Mouse (Mus musculus): ENCODE results near the gene Gm17018. TPM values are rescaled to one million over a fixed set of nuclear protein-coding genes. Genes with fewer than 3 reads are reported as not detected.

The Gm17018 gene
- polyA plus RNA-seq (2014; fragmentation: Nextera tagmentation; extraction: Ambion mirVana): 51.4 and 61.6 TPM in 2 replicates

- Histone ChIP-seq H3K4me1 (ENCODE audit: control insufficient read depth, insufficient read depth, low read length) (0 out of 2 replicates have a peak, but pooled peaks cover 3% of the 10 kb centered on the region), H3K4me3 (ENCODE audit: low read length) (peak within 1 kb of the TSS; percentile 69), H3K36me3 (ENCODE audit: control insufficient read depth, insufficient read depth, low read length) (peaks cover 8% of the 10 kb centered on the region; the same call in 1 of the 2 replicates), H3K27ac (ENCODE audit: low read depth, low read length) (peak within 1 kb of the TSS; percentile 75), H3K4me2 (replicated peaks; ENCODE audit: low read depth, low read length) (peak within 1 kb of the TSS; percentile 75), H3K9me3 (ENCODE audit: control insufficient read depth, low read length) (no peaks in the 10 kb centered on the region), H3K27me3 (ENCODE audit: control insufficient read depth, insufficient read depth, low read length) (no peaks in the 10 kb centered on the region), H3K9ac (ENCODE audit: low read depth, low read length) (peak within 1 kb of the TSS; percentile 73)
- ATAC-seq (ENCODE audit: low FRiP score, low TSS enrichment): peak; percentile 84
- under 1% methylated on average over 35 of the region's 35 CpGs for WGBS
These were observed at the start of gene Gm17018, which contains the start of gene Poll for GRCm38 (mm10) chr19:45560153-45560890. Gene Gm17018 (plus strand): TSS chr19:45560615. Gene Poll (minus strand): TSS chr19:45560531.

GRCm38 (mm10) chr19:45510680-45511079 is 49.7 kb upstream of the Gm17018 start:
- 82% methylated on average over 3 of the region's 3 CpGs for WGBS
- Histone ChIP-seq H3K4me2 (replicated peaks; ENCODE audit: low read depth, low read length) (no peak overlapping the region), H3K9ac (ENCODE audit: low read depth, low read length) (no peak overlapping the region), H3K4me1 (ENCODE audit: control insufficient read depth, insufficient read depth, low read length) (no peaks in the 10 kb centered on the region), H3K4me3 (ENCODE audit: low read length) (no peak overlapping the region), H3K27ac (ENCODE audit: low read depth, low read length) (no peak overlapping the region), H3K9me3 (ENCODE audit: control insufficient read depth, low read length) (no peaks in the 10 kb centered on the region), H3K27me3 (ENCODE audit: control insufficient read depth, insufficient read depth, low read length) (no peaks in the 10 kb centered on the region), H3K36me3 (ENCODE audit: control insufficient read depth, insufficient read depth, low read length) (peaks cover 24% of the 10 kb centered on the region)
- no peak for ATAC-seq (ENCODE audit: low FRiP score, low TSS enrichment)

DNA sequence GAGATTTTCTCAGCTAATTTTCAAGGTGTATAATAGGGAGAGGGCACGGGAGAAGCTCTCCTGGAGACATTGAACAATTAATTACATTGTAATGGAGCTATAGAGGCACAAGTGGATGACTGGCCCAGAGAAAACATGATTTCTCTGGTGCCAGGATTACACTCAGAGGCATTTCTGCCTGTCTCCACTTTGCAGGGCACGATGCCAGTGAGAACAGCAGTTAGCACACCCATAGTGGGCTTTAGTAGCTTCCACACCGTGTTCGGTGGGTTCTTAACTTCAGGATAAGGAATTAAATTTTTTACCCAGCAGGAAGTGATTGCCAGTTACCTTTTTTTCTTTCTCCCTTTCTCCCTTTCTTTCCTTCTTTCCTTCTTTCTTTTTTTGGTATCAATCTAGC is 49.0 kb upstream of the Gm17018 start:
- peaks cover 31% of the 10 kb centered on the region for H3K36me3 ChIP-seq (ENCODE audit: control insufficient read depth, insufficient read depth, low read length)
- ATAC-seq (ENCODE audit: low FRiP score, low TSS enrichment): no peak
- no peaks in the 10 kb centered on the region for H3K4me1 ChIP-seq (ENCODE audit: control insufficient read depth, insufficient read depth, low read length)
- H3K4me3 ChIP-seq (ENCODE audit: low read length): no peak overlapping the region
- H3K27ac ChIP-seq (ENCODE audit: low read depth, low read length): no peak overlapping the region
- no peak overlapping the region for H3K4me2 ChIP-seq (replicated peaks; ENCODE audit: low read depth, low read length)
- H3K27me3 ChIP-seq (ENCODE audit: control insufficient read depth, insufficient read depth, low read length): no peaks in the 10 kb centered on the region
- no peak overlapping the region for H3K9ac ChIP-seq (ENCODE audit: low read depth, low read length)
- WGBS: 89% methylated on average over 4 of the region's 4 CpGs
- H3K9me3 ChIP-seq (ENCODE audit: control insufficient read depth, low read length): no peaks in the 10 kb centered on the region

DNA sequence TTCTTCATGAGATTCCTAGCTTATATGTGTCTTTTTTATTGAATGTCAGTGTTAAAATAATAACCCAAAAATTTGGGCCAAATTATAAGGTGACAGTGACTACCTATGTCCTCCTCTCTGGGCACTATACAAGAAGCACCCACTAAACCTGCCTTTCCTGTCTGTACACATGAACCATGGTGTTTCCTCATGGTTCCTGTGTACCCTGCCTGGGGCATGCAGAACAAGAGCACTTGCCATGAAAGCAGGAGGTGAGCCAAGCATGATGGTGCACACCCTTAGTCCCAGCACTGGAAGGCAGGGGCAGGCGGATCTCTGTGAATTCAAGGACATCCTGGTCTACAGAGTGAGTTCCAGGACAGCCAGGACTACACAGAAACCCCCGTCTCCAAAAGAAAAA is 45.1 kb upstream of the Gm17018 start:
- no peak for ATAC-seq (ENCODE audit: low FRiP score, low TSS enrichment)
- H3K36me3 ChIP-seq (ENCODE audit: control insufficient read depth, insufficient read depth, low read length): peaks cover 48% of the 10 kb centered on the region
- H3K27ac ChIP-seq (ENCODE audit: low read depth, low read length): no peak overlapping the region
- H3K4me2 ChIP-seq (replicated peaks; ENCODE audit: low read depth, low read length): no peak overlapping the region
- WGBS: 98% methylated on average over 2 of the region's 2 CpGs
- H3K9ac ChIP-seq (ENCODE audit: low read depth, low read length): no peak overlapping the region
- no peaks in the 10 kb centered on the region for H3K27me3 ChIP-seq (ENCODE audit: control insufficient read depth, insufficient read depth, low read length)
- no peak overlapping the region for H3K4me3 ChIP-seq (ENCODE audit: low read length)
- no peaks in the 10 kb centered on the region for H3K4me1 ChIP-seq (ENCODE audit: control insufficient read depth, insufficient read depth, low read length)
- H3K9me3 ChIP-seq (ENCODE audit: control insufficient read depth, low read length): no peaks in the 10 kb centered on the region

GRCm38 (mm10) chr19:45516264-45516663 is 44.2 kb upstream of the Gm17018 start:
- no peak for ATAC-seq (ENCODE audit: low FRiP score, low TSS enrichment)
- Histone ChIP-seq H3K4me1 (ENCODE audit: control insufficient read depth, insufficient read depth, low read length) (no peaks in the 10 kb centered on the region), H3K9ac (ENCODE audit: low read depth, low read length) (no peak overlapping the region), H3K4me3 (ENCODE audit: low read length) (no peak overlapping the region), H3K27ac (ENCODE audit: low read depth, low read length) (no peak overlapping the region), H3K36me3 (ENCODE audit: control insufficient read depth, insufficient read depth, low read length) (peaks cover 56% of the 10 kb centered on the region), H3K27me3 (ENCODE audit: control insufficient read depth, insufficient read depth, low read length) (no peaks in the 10 kb centered on the region), H3K4me2 (replicated peaks; ENCODE audit: low read depth, low read length) (no peak overlapping the region), H3K9me3 (ENCODE audit: control insufficient read depth, low read length) (no peaks in the 10 kb centered on the region)
- 96% methylated on average over 12 of the region's 12 CpGs for WGBS

- Histone ChIP-seq H3K27me3 (ENCODE audit: control insufficient read depth, insufficient read depth, low read length) (no peaks in the 10 kb centered on the region), H3K9ac (ENCODE audit: low read depth, low read length) (no peak overlapping the region), H3K4me2 (replicated peaks; ENCODE audit: low read depth, low read length) (no peak overlapping the region), H3K4me3 (ENCODE audit: low read length) (no peak overlapping the region), H3K36me3 (ENCODE audit: control insufficient read depth, insufficient read depth, low read length) (peaks cover 40% of the 10 kb centered on the region), H3K9me3 (ENCODE audit: control insufficient read depth, low read length) (no peaks in the 10 kb centered on the region), H3K27ac (ENCODE audit: low read depth, low read length) (no peak overlapping the region), H3K4me1 (ENCODE audit: control insufficient read depth, insufficient read depth, low read length) (peaks cover 11% of the 10 kb centered on the region; the same call in 1 of the 2 replicates)
- no peak for ATAC-seq (ENCODE audit: low FRiP score, low TSS enrichment)
- 91% methylated on average over 7 of the region's 7 CpGs for WGBS
These were observed 33.0 kb upstream of the Gm17018 start for GRCm38 (mm10) chr19:45527382-45527781.

GRCm38 (mm10) chr19:45527931-45528534 is 32.4 kb upstream of the Gm17018 start:
- no peak for ATAC-seq (ENCODE audit: low FRiP score, low TSS enrichment)
- H3K36me3 ChIP-seq (ENCODE audit: control insufficient read depth, insufficient read depth, low read length): peaks cover 38% of the 10 kb centered on the region
- no peak overlapping the region for H3K4me3 ChIP-seq (ENCODE audit: low read length)
- 89% methylated on average over 10 of the region's 10 CpGs for WGBS
- peaks cover 11% of the 10 kb centered on the region; the same call in 1 of the 2 replicates for H3K4me1 ChIP-seq (ENCODE audit: control insufficient read depth, insufficient read depth, low read length)
- no peak overlapping the region for H3K4me2 ChIP-seq (replicated peaks; ENCODE audit: low read depth, low read length)
- H3K27ac ChIP-seq (ENCODE audit: low read depth, low read length): no peak overlapping the region
- no peak overlapping the region for H3K9ac ChIP-seq (ENCODE audit: low read depth, low read length)
- no peaks in the 10 kb centered on the region for H3K27me3 ChIP-seq (ENCODE audit: control insufficient read depth, insufficient read depth, low read length)
- no peaks in the 10 kb centered on the region for H3K9me3 ChIP-seq (ENCODE audit: control insufficient read depth, low read length)

GRCm38 (mm10) chr19:45529294-45529693 is 31.1 kb upstream of the Gm17018 start:
- Histone ChIP-seq H3K4me2 (replicated peaks; ENCODE audit: low read depth, low read length) (no peak overlapping the region), H3K9me3 (ENCODE audit: control insufficient read depth, low read length) (no peaks in the 10 kb centered on the region), H3K27ac (ENCODE audit: low read depth, low read length) (no peak overlapping the region), H3K36me3 (ENCODE audit: control insufficient read depth, insufficient read depth, low read length) (peaks cover 33% of the 10 kb centered on the region), H3K9ac (ENCODE audit: low read depth, low read length) (no peak overlapping the region), H3K4me3 (ENCODE audit: low read length) (no peak overlapping the region), H3K27me3 (ENCODE audit: control insufficient read depth, insufficient read depth, low read length) (no peaks in the 10 kb centered on the region), H3K4me1 (ENCODE audit: control insufficient read depth, insufficient read depth, low read length) (peaks cover 11% of the 10 kb centered on the region; the same call in 1 of the 2 replicates)
- WGBS: 51% methylated on average over 5 of the region's 5 CpGs
- ATAC-seq (ENCODE audit: low FRiP score, low TSS enrichment): no peak
